Mouse (Mus musculus) Muller cell, postnatal 12 days (primary cell): Measurements from ENCODE around the gene Rsu1.

ENCODE experiments used
- DNase-seq: peaks from one replicate; pipeline ENCODE4 v3.0.0-alpha.2; 2015; ENCODE audit errors: inconsistent ontology term

The Rsu1 gene

DNA sequence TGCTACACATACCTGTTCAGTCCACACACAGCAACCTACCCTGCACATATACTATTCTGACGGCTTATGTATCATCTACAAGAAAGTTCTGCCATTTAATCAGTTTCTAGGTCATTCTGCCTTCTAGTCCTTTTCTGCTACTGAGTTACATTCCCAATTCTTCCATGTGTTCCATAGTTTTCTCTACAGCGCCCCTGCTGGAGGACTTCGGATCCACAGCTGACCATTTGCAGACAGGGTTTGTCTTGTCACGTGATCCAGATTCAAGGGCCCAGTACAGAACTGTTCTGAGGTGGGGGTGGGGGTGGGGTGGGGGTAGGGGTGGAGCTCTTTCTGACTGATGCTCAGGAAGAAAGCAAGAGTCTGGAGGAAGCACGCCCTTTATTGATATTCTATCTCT lies 102.5 kb downstream of the Rsu1 start:
- DNase-seq = peak; percentile 7

DNA sequence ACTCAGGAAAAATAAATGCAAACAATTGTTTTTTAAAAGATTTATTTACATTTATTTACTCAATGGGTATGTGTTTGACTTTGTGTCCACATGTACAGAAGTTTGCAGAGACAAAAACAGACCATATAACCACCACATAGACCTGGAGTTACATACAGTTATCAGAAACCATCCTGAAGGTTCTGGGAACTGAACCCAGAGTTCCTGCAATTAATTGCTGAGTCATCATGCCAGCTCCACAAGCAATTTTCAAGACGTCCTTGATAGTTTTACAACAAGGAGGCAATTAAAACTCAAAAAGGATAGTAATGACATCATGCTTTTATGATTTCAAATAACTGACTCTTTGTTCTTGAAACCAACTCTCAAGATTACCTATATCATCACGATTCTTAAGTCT lies 109.5 kb downstream of the Rsu1 start:
- DNase-seq = no peak

DNA sequence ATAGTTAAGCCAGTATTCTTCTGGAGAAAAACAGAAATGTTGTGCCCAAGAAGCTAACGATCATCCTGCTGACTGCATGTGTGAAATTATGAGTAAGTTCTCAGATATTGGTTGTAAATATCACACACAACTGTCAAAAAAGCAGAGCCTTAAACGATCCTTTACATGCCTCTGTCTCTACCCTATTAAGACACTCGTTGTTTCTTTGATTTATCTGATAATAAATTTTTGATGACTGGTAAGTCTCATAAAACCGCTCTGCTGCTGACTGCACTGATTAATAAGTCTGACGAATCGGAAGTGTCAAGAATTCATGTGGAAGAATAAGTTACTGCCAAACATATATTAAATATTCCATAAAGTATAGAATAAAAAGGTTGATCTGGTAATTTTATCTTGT lies 126.0 kb downstream of the Rsu1 start:
- no peak for DNase-seq

DNA sequence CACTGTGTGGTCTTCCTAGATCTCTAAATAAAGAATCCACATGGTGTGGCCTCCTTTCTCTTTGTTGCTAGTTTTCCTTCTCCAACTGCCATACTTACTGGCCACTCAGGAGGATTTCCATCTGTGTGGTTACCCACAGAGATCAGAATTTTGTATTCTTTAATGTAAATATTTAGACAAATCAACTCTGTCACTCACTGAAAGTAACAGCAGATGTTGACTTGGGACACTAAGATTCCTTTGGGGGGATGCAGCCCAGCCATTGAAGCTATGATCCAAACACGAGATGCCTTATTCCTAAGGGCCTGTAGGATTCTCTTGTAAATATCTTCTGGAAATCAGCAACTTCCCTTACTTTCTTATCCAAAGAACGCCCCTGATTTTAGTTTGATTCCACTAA lies 136.3 kb downstream of the Rsu1 start:
- no peak for DNase-seq

DNA sequence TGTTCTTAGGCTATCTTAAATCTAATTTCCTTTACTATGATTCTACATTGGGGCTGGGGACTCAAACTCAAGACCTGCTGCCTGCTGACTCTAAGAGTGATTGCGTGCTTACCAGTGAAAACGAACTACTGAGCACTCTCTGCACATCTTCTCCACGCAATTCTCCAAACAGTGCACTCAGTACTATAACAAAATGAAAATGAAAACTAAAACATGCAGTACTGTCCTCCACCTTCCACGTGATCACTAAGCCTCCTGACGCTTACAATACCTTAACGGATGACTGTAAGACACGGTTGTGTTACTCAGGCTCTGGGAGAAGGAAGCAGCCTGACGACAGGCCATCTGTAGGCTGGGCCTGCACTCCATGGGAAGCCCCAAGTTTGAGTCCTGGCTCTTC lies 138.4 kb downstream of the Rsu1 start:
- no peak for DNase-seq

DNA sequence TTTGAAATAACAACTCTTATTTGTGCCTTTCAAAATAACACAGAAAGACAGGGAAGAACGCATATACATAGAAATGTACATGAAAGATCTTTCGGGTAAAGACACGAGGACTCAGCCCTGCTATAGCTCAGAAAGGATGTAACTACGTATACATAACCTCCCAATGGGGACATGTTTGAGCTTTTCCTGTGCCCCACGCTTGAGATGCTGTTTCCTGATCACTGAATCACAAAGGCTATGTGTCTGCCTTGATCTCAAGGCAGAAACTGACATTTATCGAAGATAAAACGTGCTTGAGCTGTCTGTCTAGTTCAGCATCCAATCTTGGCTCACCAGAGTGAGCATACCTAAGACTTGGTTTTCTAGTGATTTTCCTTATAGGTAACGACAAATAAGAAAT lies 138.8 kb downstream of the Rsu1 start:
- DNase-seq = no peak

DNA sequence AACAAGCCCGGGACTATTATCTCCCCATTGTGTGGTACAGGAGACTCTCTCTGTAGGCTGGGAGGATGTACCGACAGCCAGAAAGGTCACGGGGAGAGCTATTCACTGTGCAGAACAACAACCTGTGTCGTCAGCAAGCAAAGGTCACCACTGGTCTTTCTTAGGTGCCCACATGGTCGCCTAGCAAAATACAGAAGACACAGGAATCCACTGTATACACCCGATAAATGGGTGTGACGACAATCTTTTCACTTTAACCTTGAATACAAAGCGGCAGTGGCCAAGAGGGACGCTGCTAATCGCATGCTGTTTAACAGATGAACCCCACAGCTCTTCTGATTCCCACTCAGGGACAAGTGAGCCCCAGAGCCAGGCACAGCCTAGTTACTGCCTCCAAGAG lies 141.4 kb downstream of the Rsu1 start:
- DNase-seq = no peak

DNA sequence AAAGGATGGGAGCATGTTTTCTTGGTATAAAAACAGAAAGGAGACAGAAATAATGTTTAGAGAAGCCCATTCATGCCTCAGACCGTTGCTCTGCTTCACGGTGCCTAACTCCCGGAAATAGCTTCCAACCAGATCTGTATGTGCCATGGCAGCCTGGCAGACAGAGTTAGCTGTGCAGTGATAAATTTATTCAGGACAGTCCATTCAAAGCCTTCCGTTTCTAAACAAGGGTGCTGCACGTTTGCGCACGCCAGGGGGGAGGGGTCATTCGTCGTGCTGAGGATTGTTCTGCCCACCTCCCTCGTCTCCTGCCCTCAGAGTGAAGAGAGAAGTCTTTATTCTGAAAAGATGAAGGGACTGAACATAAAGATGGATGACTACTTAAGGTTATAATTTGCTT lies 141.9 kb downstream of the Rsu1 start:
- DNase-seq = no peak

DNA sequence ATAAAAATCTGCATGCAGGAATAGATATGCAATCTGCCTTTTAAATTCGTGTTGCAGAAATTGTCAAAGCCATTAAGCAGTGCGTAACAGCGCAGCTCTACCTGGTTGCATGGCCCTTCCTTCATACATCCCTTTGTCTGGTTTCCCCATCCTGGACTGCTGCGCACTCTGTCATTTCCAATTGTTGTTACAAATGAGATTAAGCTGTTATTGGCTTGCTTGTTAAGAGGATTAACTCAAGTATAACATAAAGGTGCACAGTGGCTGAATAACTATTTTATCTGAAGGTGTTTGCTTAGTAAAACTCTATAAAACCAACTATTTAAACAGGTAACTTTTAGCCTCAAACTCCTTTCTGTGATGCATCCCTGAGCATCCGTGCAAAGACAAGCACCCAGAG lies 150.8 kb downstream of the Rsu1 start:
- no peak for DNase-seq

DNA sequence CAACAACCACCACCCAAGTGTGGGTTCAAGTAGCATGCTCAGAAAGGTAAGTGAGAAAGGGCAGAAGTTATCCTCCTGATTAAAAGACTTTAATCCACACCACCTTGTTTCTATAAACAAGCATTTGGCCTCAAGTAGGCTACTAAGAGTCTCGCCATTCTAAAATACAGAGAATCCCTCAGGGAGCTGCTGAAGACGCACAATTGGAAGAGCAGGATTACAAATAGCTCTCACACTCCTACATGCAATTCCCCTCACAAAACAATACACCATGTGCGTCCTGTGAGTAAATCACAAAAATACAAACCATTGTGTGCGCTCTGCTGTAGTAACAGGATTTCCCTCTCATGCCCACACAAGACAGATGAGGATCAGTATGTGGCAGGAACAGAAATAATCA lies 153.3 kb downstream of the Rsu1 start:
- DNase-seq = no peak

DNA sequence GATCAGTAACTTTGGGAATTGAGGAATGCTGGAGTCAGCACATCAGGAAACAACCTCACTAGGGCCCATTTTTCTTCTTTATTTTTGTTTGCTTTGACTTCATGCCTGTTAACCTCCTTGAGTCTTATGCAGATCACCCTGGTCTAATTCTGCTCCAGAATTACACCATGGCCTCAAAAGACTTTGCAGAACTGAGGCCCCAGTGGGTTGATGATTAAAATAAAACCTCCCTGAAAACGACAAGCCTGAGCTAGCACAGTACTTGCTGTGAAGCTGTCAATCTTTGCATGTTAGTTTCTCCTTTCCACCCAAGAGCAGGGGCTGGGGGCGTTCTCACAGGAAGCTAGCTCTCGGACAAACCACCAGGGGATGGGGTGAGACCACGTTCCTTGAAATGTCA lies 164.7 kb downstream of the Rsu1 start:
- DNase-seq = no peak

DNA sequence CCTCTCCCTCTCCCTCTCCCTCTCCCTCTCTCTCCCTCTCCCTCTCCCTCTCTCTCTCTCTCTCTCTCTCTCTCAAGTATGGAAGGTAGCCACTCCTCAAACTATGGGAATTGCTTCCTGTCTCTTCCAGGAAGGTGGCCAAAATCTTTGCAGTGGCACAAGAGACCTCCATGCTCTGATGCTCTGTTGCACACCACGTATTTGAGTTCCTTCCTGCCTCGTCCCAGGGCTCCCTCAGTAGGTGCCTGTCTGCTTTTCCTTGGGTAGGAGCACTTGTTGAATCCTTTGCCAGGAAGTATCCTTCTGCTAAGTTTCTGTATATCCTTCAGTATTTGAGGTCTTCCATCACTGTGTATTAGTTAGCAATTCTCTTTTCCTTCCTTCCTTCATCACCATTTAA lies 166.8 kb downstream of the Rsu1 start:
- DNase-seq = peak; percentile 47

DNA sequence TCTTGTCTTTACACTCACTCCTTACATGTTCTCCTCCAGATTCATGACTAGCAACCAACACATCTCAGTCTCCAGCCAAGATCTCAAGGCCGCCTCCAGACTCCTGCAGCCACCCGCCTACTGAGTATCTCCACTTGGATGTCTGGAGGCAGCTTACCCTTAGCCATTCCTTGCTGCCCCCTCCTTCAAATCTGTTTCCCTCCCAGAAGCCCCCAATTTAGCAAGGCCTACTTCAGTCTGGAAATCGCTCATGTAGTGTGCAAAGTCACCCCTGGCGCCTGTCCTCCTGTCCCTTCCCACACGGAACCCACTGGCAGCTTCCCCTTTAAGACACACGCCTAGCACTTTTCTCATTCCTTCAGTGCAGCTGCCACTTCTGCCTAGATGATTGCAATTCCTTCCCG lies 167.4 kb downstream of the Rsu1 start:
- DNase-seq = no peak

DNA sequence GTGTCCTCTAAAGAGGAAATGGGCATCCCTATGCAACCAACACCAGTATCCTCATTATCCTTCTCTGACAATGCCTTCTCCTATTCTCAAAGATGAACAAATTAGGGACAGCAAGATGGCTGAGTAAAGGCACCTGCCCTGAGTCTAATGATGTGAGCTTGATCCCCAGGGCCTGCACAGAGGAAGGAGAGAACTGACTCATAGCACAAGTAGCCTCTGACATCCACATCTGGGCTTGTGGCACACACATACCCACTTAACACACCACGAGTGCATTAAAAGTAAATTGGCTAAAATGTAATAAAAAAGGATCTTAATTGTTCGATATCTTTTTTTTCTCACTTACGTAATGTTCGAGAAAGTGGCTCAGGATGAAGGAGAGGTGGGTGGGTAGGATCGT lies 177.2 kb downstream of the Rsu1 start:
- DNase-seq = no peak

DNA sequence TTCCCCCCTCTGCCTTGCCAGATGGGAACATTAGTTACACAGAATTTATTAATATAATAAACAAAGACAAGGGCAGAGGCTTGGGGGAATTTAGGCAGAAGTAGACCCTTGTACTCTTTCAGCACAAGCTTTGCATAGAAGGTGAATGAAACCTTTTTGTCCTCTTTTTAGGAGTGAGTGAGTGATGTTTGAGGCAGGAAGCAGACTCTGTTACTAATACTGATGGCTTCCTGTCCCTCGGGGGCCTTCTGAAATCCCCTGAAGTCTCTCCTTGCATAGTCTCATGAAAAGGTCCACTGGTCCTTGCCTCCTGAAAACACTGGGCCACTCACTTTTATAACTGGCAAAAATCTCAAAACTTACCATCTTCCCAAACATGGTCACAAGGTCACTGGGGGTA lies 177.6 kb downstream of the Rsu1 start:
- DNase-seq = no peak

DNA sequence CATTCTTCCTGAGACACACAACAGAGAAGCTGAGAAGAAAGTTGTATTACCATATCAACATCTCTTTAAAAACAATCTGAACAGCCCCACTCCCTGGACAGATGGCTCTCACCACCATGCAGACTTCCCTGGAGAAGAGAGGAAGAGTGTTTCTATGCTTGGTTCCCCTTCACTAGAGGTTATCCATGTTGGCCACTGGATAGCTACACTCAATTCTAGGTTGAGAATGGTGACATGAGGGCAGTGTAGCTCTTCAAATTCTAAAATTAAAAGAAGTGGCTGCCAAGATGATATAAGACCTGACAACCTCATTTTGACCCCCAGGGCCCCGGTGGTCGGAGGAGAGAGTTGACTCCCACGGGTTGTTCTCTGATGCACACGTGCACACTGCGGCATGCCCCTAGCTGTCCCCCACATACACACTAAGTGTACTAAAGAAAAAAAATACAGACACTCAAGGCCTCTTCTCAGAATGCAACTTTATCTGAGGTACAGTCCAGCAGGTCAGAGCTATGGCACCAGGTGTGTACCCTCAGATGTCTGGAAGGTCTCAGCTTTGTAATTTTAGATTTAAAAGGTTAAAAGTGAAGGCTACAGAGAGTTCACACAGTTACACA lies 179.7 kb downstream of the Rsu1 start:
- DNase-seq = no peak

DNA sequence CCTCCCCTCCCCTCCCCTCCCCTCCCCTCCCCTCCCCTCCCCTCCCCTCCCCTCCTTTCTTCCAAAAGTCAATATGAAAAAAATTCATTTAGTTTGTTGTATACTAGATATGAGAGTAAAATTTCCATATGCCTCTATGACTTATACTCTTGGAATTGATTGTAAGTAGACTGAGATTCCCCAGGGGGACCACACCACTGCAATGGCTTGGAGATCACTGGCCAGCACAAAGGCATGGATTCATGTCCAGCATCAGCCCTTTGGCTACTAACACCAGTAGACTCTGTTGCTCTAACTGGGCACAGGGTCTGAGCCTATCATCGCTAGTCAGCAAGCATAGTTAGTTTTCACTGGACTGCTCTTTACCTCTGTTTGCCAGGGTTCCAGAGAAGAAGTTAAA lies 180.4 kb downstream of the Rsu1 start:
- DNase-seq = no peak

DNA sequence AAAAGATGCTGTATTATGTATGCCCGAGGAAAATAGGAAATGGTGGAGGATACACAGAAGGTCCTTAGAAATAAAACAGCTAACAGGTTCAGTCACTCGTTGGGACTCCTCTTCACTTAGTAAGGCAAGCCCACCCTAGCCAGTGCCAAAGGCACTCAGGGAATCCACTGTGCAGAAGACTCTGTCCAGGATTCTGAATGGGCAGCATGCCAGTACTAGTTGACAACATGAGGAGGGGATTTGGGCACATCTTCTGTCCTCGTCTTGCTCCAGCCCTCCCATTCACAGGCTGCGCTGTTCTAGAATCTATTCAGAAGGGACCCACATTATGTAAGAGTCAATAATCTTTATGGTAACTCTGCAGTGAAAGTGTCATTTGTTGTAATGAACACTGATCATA lies 181.4 kb downstream of the Rsu1 start:
- DNase-seq = peak; percentile 13

DNA sequence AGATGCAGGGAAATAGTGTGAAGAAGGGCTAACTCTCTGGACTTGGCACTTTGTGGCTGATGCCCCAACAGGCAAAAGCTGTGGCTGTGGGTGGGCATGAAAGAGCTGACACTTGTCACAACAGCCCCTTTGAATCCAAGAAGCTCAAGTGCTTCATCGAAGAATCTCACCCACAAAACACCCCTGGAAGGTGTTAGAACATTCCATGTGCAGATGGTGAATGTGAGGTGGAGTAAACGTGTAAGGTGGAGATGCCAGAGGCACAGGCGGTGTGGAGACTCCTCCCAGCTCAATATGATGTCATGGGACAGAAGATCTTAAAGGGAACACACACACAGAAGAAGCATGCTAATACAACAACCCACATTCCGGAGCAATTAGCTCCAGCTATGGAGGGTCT lies 182.9 kb downstream of the Rsu1 start:
- DNase-seq = no peak

DNA sequence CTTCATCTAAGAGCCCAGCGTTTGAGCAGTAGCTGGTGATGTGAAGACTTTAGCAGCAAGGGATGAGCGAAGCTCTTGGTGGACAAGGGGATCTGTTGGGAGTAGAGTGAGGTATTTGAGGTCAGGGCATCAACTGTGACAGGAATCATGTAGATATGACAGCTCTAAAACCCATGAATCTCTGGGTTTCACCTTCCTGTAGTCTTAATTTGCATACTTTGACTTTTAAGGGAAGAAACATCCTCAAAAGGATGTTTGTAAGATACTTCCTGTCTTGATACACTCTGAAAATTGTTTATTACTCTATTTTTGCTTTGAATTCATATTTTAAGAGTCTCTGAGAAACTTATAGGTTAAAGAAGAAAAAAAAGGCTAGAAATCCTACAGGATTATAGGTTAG lies 183.4 kb downstream of the Rsu1 start:
- no peak for DNase-seq

DNA sequence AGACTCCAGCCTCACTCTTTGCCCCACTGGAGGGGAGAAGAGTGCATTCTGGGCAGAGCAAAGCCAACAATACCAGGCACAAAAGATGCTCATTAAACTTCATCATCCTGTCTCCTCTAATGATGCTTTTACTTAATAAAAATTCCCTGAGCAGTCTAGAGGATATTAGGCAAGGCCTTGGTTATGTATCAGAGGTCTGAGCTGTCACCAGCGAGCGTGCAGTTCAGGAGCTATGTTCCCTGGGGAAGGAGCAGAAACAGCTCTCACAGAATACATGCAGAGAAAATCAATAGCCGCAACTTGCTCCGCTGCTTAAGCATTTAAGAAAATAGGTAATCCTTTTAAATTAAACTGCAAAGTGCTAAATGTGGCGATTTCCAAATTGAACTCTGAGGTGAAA lies 187.0 kb downstream of the Rsu1 start:
- no peak for DNase-seq

DNA sequence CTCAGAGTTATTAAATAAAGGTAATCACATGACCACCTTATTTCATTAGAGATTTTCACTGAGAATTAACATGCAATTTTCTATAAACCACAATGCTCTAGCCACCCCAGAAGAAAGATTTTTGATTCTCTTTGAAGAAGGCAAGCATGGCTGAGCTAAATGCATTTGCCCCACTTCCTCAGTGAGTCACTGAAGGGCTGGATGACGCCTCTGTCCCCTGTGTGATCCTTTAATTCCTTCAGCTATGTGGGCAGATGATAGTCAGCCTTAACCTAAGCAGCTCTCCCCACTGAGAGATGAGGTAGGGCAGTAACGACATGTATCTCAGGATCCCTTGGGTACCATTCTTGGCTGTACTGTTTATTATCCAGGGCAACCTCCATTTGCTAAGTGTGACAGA lies 190.7 kb downstream of the Rsu1 start:
- peak; percentile 77 for DNase-seq

DNA sequence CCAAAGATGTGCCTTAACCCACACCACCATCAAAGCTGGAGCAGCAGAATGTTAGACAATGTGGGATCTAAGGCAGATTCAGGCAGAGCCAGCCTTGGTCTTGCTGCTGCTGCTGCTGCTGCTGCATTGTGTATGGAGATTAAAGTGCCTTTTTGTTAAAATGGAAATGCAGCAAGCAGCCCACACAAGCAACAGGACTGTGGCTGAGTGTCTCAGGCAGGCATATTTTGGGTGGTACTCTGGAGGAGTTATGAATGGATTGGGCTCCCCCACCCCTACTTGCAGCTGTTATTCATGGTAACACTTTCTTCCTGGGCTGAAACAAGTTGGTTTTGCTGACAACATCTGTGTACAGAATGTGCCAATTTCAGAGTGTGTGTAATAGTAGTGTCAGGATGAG lies 199.0 kb downstream of the Rsu1 start:
- no peak for DNase-seq

DNA sequence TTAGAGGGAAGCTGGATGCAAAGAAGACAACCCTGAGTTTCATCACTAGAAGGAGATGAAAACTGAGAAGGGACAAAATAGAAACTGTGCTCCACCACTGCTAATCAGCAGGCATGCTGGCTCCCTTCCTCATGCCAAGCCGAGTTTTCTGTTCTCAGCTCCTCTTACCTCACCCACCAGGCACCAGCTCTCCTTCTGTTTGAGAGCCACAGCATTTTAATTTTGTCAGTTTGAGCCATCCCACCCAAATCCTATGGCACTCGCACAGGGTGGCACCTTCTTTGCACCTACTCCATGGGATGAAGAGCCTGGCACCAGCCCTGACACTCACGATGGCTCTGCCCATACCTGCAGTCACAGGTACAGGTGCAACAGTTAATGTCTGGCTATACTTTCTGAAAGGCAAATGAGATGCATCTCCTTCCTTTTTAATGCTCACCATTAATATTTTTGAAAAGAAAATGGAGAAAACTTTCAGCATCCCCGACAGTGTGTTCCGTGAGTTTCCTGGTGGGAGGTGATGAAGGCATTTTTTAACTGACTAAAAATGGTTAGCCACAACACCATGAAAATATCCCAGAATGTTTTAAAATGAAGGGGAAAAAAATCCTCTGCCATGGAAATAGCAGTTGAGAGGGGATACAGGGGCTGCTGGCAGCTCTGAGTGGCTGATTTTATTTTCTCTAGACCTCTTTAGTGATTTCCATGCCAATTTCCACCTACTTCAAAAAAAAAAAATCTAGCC lies 210.6 kb downstream of the Rsu1 start:
- no peak for DNase-seq
